Mouse (Mus musculus) MEL (cell line): ENCODE results near the gene D10Wsu102e. TPM values are rescaled to one million over a fixed set of nuclear protein-coding genes. Genes with fewer than 3 reads are reported as not detected.

Experiments used
- DNase-seq: peaks from one replicate; pipeline ENCODE4 v3.0.0; 2011; ENCODE audit warnings: low read depth, low spot score
- H3K27ac ChIP-seq: 2 replicates; pipeline ENCODE4 v1.5.1; 2012; ENCODE audit warnings: low read depth, mild to moderate bottlenecking, control low read depth, low read length, moderate library complexity; ENCODE audit not compliant: control insufficient read depth
- H3K27me3 ChIP-seq, 2 experiments: fragments of 150-350 bp in 1 of 2; sonication (generic) in 1 of 2; 2 replicates each; pipeline ENCODE4 v1.6.1; 2012; ENCODE audit warnings: low read length in 2 of 2, mild to moderate bottlenecking in 2 of 2, improper control_type of control experiment in 1 of 2, moderate library complexity in 1 of 2; ENCODE audit not compliant: insufficient read depth in 2 of 2, control insufficient read depth in 1 of 2
- H3K36me3 ChIP-seq, 2 experiments: 2 replicates each; pipeline ENCODE4 v1.6.1; 2012 to 2014; ENCODE audit warnings: low read length in 2 of 2, improper control_type of control experiment in 1 of 2, inconsistent platforms in 1 of 2, mild to moderate bottlenecking in 1 of 2; ENCODE audit not compliant: insufficient read depth in 2 of 2, control insufficient read depth in 1 of 2
- H3K4me1 ChIP-seq, 2 experiments: fragments of 150-350 bp in 1 of 2; sonication (generic) in 1 of 2; 2 replicates each; pipeline ENCODE4 v1.6.1; 2012; ENCODE audit warnings: low read length in 2 of 2, improper control_type of control experiment in 1 of 2, mild to moderate bottlenecking in 1 of 2; ENCODE audit not compliant: insufficient read depth in 2 of 2, control insufficient read depth in 1 of 2
- H3K4me3 ChIP-seq, 2 experiments: fragments of 150-350 bp in 1 of 2; sonication (generic) in 1 of 2; 2 replicates each; pipeline ENCODE4 v1.5.1; 2012; ENCODE audit warnings: low read depth in 2 of 2, low read length in 2 of 2, mild to moderate bottlenecking in 2 of 2, moderate library complexity in 2 of 2, control low read depth in 1 of 2, improper control_type of control experiment in 1 of 2; ENCODE audit not compliant: control insufficient read depth in 1 of 2, insufficient read depth in 1 of 2
- H3K79me2 ChIP-seq: 2 replicates; pipeline ENCODE4 v1.6.1; 2012; ENCODE audit warnings: mild to moderate bottlenecking, low read length, moderate library complexity; ENCODE audit not compliant: control insufficient read depth, poor library complexity, insufficient read depth
- H3K9ac ChIP-seq: 2 replicates; pipeline ENCODE4 v1.6.1; 2012; ENCODE audit warnings: low read depth, mild to moderate bottlenecking, control low read depth, low read length, moderate library complexity; ENCODE audit not compliant: control insufficient read depth, poor library complexity, severe bottlenecking
- H3K9me3 ChIP-seq: fragments of 150-350 bp; sonication (generic); replicated peaks from 2 replicates; pipeline ENCODE4 v1.6.1; 2012; ENCODE audit warnings: mild to moderate bottlenecking, low read length, improper control_type of control experiment, moderate library complexity; ENCODE audit not compliant: insufficient read depth
- BHLHE40 ChIP-seq: IDR thresholded peaks from 2 replicates; pipeline ENCODE4 v1.6.1; 2012; ENCODE audit warnings: low read depth, mild to moderate bottlenecking, inconsistent platforms, low read length, improper control_type of control experiment, borderline replicate concordance
- CHD1 ChIP-seq: IDR thresholded peaks from 2 replicates; pipeline ENCODE4 v1.6.1; 2012; ENCODE audit warnings: low read depth, mild to moderate bottlenecking, inconsistent platforms, low read length, improper control_type of control experiment
- ELF1 ChIP-seq: IDR thresholded peaks from 2 replicates; pipeline ENCODE4 v1.6.1; 2014; ENCODE audit warnings: low read depth, mild to moderate bottlenecking, inconsistent platforms, low read length, improper control_type of control experiment, moderate library complexity
- EP300 ChIP-seq, 2 experiments: IDR thresholded peaks; 2 replicates each; pipeline ENCODE4 v1.6.1; 2011; ENCODE audit warnings: improper control_type of control experiment in 2 of 2, low read length in 2 of 2, low read depth in 1 of 2, mild to moderate bottlenecking in 1 of 2
- GABPA ChIP-seq: IDR thresholded peaks from 2 replicates; pipeline ENCODE4 v1.6.1; 2012; ENCODE audit warnings: low read depth, mild to moderate bottlenecking, inconsistent platforms, low read length, improper control_type of control experiment, moderate library complexity
- GATA1 ChIP-seq: IDR thresholded peaks from 2 replicates; pipeline ENCODE4 v1.6.1; 2011; ENCODE audit warnings: low read depth, low read length, improper control_type of control experiment
- MAFK ChIP-seq: IDR thresholded peaks from 2 replicates; pipeline ENCODE4 v1.6.1; 2011; ENCODE audit warnings: low read depth, mild to moderate bottlenecking, low read length, improper control_type of control experiment, borderline replicate concordance
- MAX ChIP-seq: IDR thresholded peaks from 2 replicates; pipeline ENCODE4 v1.6.1; 2011; ENCODE audit warnings: low read length, improper control_type of control experiment
- MXI1 ChIP-seq: IDR thresholded peaks from 2 replicates; pipeline ENCODE4 v1.6.1; 2011; ENCODE audit warnings: mild to moderate bottlenecking, low read depth, low read length, improper control_type of control experiment
- POLR2AphosphoS2 ChIP-seq: IDR thresholded peaks from 2 replicates; pipeline ENCODE4 v1.6.1; 2011; ENCODE audit warnings: low read length, improper control_type of control experiment
- SIN3A ChIP-seq: IDR thresholded peaks from 2 replicates; pipeline ENCODE4 v1.6.1; 2012; ENCODE audit warnings: low read length, improper control_type of control experiment, inconsistent platforms
- TBP ChIP-seq: IDR thresholded peaks from 2 replicates; pipeline ENCODE4 v1.8.0; 2011; ENCODE audit warnings: low read depth, low read length, improper control_type of control experiment
- TCF12 ChIP-seq: IDR thresholded peaks from 2 replicates; pipeline ENCODE4 v1.6.1; 2014; ENCODE audit warnings: low read depth, mild to moderate bottlenecking, inconsistent platforms, low read length, improper control_type of control experiment, moderate library complexity
- USF2 ChIP-seq, 2 experiments: IDR thresholded peaks; 2 replicates each; pipeline ENCODE4 v1.6.1; 2011 to 2012; ENCODE audit warnings: improper control_type of control experiment in 2 of 2, low read length in 2 of 2, borderline replicate concordance in 1 of 2, inconsistent platforms in 1 of 2, low read depth in 1 of 2, mild to moderate bottlenecking in 1 of 2; ENCODE audit not compliant: insufficient read depth in 1 of 2
- ZMIZ1 ChIP-seq: IDR thresholded peaks from 2 replicates; pipeline ENCODE4 v1.6.1; 2012; ENCODE audit warnings: low read depth, mild to moderate bottlenecking, inconsistent platforms, low read length, improper control_type of control experiment, moderate library complexity
- ZNF384 ChIP-seq: IDR thresholded peaks from 2 replicates; pipeline ENCODE4 v1.6.1; 2012; ENCODE audit warnings: low read depth, mild to moderate bottlenecking, inconsistent platforms, low read length, improper control_type of control experiment
- polyA plus RNA-seq, 2 experiments: library from polyadenylated mRNA; stranded (reverse) in 1 of 2; unstranded in 1 of 2; fragments of >175 nt in 1 of 2; fragments of >200 nt in 1 of 2; gene quantifications; 2 replicates each; pipeline versions ENCODE4 v1.2.1 to v1.2.4; 2012; ENCODE audit warnings: low replicate concordance in 2 of 2, low read depth in 1 of 2; ENCODE audit not compliant: insufficient read length in 2 of 2, insufficient read depth in 1 of 2, missing spikeins in 1 of 2
- total RNA-seq: library from RNA; depleted of rRNA; stranded (reverse); fragments of 300-350 nt; gene quantifications from 2 replicates; pipeline ENCODE4 v1.2.3, GENCODE M21; 2012

Gene D10Wsu102e
- total and polyA plus RNA-seq, 3 experiments, result 1.9 to 2.7 (median 2.2) TPM

GRCm38 (mm10) chr10:83359956-83360355 lies at the start of gene D10Wsu102e (continued):
- TF ChIP-seq TCF12 (no peak), BHLHE40 (peak; percentile 94)

DNA sequence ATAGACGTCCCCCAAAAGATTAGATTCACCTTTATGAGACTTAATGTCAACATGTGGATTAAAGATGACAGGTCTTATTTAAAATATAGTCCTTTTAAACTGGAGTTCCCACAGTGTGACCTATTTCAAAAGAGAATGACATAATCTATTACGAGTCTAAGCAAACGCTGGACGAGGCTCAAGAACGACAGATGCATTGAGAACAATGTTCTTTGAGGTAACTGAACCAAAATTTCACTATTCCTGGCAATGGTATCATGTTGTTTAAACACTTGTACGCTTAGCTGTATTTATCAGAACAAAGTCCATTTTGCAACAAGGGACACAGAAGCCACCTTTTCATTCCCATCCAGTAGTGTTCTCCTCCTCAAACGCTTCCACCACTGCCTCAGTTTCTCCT lies 49.7 kb upstream of the D10Wsu102e start:
- TF ChIP-seq ELF1, result no peak
- TF ChIP-seq, all 39 proteins: peak for 0
- H3K79me2 ChIP-seq, result no peaks in the 10 kb centered on the region
- H3K4me3 ChIP-seq, result no peak overlapping the region
- H3K9me3 ChIP-seq, result no peaks in the 10 kb centered on the region
- peaks cover 0 to 14% of the 10 kb centered on the region in 2 experiments; a peak in 1 of 4 replicates for H3K4me1 ChIP-seq
- no peak for DNase-seq
- H3K27me3 ChIP-seq, result no peaks in the 10 kb centered on the region
- H3K36me3 ChIP-seq, result peaks cover 0 to 9% of the 10 kb centered on the region in 2 experiments; a peak in 2 of 4 replicates
- H3K9ac ChIP-seq, result no peak overlapping the region
- no peak overlapping the region for H3K27ac ChIP-seq

DNA sequence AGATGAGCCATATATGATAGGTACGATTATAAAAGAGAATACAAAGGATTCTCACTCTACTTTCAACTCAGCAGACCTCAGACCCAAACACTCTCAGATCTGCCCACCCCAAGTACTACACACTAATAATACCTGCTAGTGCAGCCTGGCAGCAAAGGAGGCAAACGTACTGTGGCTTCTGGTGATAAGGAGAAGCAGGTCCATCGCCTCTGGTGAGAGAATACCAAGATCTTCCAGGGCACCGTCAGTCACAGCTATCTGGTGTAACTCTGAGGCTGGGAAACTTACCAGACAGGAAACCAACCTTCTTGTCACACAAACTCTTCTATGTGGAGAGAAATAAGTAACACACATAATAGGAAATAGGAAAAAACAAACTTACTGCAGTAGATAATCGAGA lies 47.0 kb upstream of the D10Wsu102e start:
- Histone ChIP-seq H3K36me3 (peaks cover 0 to 9% of the 10 kb centered on the region in 2 experiments; a peak in 2 of 4 replicates), H3K9me3 (no peaks in the 10 kb centered on the region), H3K9ac (no peak overlapping the region), H3K79me2 (no peaks in the 10 kb centered on the region), H3K4me1 (peaks cover 0 to 14% of the 10 kb centered on the region in 2 experiments; a peak in 1 of 4 replicates), H3K4me3 (no peak overlapping the region), H3K27ac (no peak overlapping the region), H3K27me3 (no peaks in the 10 kb centered on the region)
- 0 out of 2 replicates have a peak, but pooled peaks have one; percentile 24 for TF ChIP-seq GATA1
- TF ChIP-seq ZNF384, result no peak
- 0 out of 4 replicates have a peak, but pooled peaks of 1 of the 2 experiments have one; percentile 6 for TF ChIP-seq EP300 (IDR thresholded peaks at IDR 0.05; ENCODE audit: low read depth in 1 of 2, low read length in 2 of 2)
- peak; percentile 44 for DNase-seq

- no peak for DNase-seq
- Histone ChIP-seq H3K79me2 (no peaks in the 10 kb centered on the region), H3K36me3 (no peaks in the 10 kb centered on the region; a peak in 1 of 4 replicates), H3K27me3 (peaks cover 0 to 6% of the 10 kb centered on the region in 2 experiments; a peak in 2 of 4 replicates)
- TF ChIP-seq POLR2AphosphoS2 (no peak), MAX (no peak), GABPA (no peak), CHD1 (no peak), USF2 (IDR thresholded peaks at IDR 0.05; ENCODE audit: borderline replicate concordance in 1 of 2, insufficient read depth in 1 of 2, low read depth in 1 of 2, low read length in 2 of 2) (no peak), MXI1 (no peak), SIN3A (no peak), MAFK (no peak), TBP (no peak), ZMIZ1 (no peak)
- TF ChIP-seq, all 39 proteins: peak for 0
- Histone ChIP-seq H3K27ac (no peak overlapping the region), H3K9me3 (no peaks in the 10 kb centered on the region), H3K4me1 (peaks cover 0 to 5% of the 10 kb centered on the region in 2 experiments; a peak in 2 of 4 replicates), H3K4me3 (no peak overlapping the region), H3K9ac (no peak overlapping the region)
Observed at GRCm38 (mm10) chr10:83320396-83320795, 39.6 kb upstream of the D10Wsu102e start.
